Mouse (Mus musculus) intestine, postnatal 0 days (tissue): Measurements from ENCODE around the gene Abcc6. TPM values are rescaled to one million over a fixed set of nuclear protein-coding genes. Genes with fewer than 3 reads are reported as not detected.
A peak's percentile ranks its signal among the peaks of the same experiment; 100 is the strongest.

Experiments
- ATAC-seq: fragments of 200-750 bp; cut with Nextera tagmentation; 2 replicates; pipeline ENCODE4 v1.8.0; 2017; ENCODE audit warnings: mild to moderate bottlenecking, moderate TSS enrichment, moderate library complexity
- H3K27ac ChIP-seq: fragments of 300-500 bp; sonication (generic); 2 replicates; pipeline ENCODE4 v1.5.1; 2014; ENCODE audit warnings: mild to moderate bottlenecking, low read depth, low read length, moderate library complexity
- H3K27me3 ChIP-seq: fragments of 300-500 bp; sonication (generic); replicated peaks from 2 replicates; pipeline ENCODE4 v1.6.1; 2014; ENCODE audit warnings: low read length, mixed read lengths; ENCODE audit not compliant: control insufficient read depth, insufficient read depth
- H3K36me3 ChIP-seq: fragments of 300-500 bp; sonication (generic); 2 replicates; pipeline ENCODE4 v1.6.1; 2014; ENCODE audit warnings: mild to moderate bottlenecking, moderate library complexity; ENCODE audit not compliant: control insufficient read depth, insufficient read depth
- H3K4me1 ChIP-seq: fragments of 300-500 bp; sonication (generic); replicated peaks from 2 replicates; pipeline ENCODE4 v1.6.1; 2014; ENCODE audit warnings: antibody characterized with exemption, low read length, mixed read lengths; ENCODE audit not compliant: control insufficient read depth, insufficient read depth
- H3K4me2 ChIP-seq: fragments of 300-500 bp; sonication (generic); replicated peaks from 2 replicates; pipeline ENCODE4 v1.6.1; 2014; ENCODE audit warnings: low read depth, mild to moderate bottlenecking, moderate library complexity
- H3K4me3 ChIP-seq: fragments of 300-500 bp; sonication (generic); 2 replicates; pipeline ENCODE4 v1.5.1; 2014; ENCODE audit warnings: low read depth, low read length
- H3K9ac ChIP-seq: fragments of 300-500 bp; sonication (generic); 2 replicates; pipeline ENCODE4 v1.6.1; 2014; ENCODE audit warnings: mild to moderate bottlenecking, low read depth, low read length
- H3K9me3 ChIP-seq: fragments of 300-500 bp; sonication (generic); 2 replicates; pipeline ENCODE4 v1.6.1; 2016; ENCODE audit warnings: mixed run types; ENCODE audit not compliant: control insufficient read depth
- CTCF ChIP-seq: sonication (generic); IDR thresholded peaks from 2 replicates; pipeline ENCODE4 v1.5.1; 2016; ENCODE audit warnings: low read depth, mild to moderate bottlenecking, control low read depth, antibody characterized with exemption, moderate library complexity
- WGBS: fragments of 180-500 bp; shearing (Covaris S2); extraction: QIAGEN DNeasy Blood & Tissue Kit; methylation state at CpG from one replicate; pipeline ENCODE4 v1.1.7; 2014; 5-methylcytosine and 5-hydroxymethylcytosine counted together
- polyA plus RNA-seq: library from polyadenylated mRNA; unstranded; fragments of >200 nt; fragmentation: Nextera tagmentation; extraction: Ambion mirVana; gene quantifications from 2 replicates; pipeline ENCODE4 v1.2.1, GENCODE M21; 2015

The Abcc6 gene
- polyA plus RNA-seq, 1 experiment from 2014 or later: 5.3 TPM

GRCm38 (mm10) chr7:45922928-45923761, 107.0 kb downstream of the Abcc6 start:
- no peaks in the 10 kb centered on the region for H3K27me3 ChIP-seq
- H3K9ac ChIP-seq: peak overlapping the region; percentile 49; the same call in 1 of the 2 replicates
- peak overlapping the region; percentile 85 for H3K27ac ChIP-seq
- peak overlapping the region; percentile 65 for H3K4me2 ChIP-seq
- H3K36me3 ChIP-seq: no peaks in the 10 kb centered on the region
- H3K4me1 ChIP-seq: peaks cover 8% of the 10 kb centered on the region; the same call in 1 of the 2 replicates
- no peaks in the 10 kb centered on the region for H3K9me3 ChIP-seq
- no peak for TF ChIP-seq CTCF
- H3K4me3 ChIP-seq: peak overlapping the region; percentile 43
- WGBS: under 1% methylated on average over 37 of the region's 37 CpGs
- ATAC-seq: peak; percentile 93

DNA sequence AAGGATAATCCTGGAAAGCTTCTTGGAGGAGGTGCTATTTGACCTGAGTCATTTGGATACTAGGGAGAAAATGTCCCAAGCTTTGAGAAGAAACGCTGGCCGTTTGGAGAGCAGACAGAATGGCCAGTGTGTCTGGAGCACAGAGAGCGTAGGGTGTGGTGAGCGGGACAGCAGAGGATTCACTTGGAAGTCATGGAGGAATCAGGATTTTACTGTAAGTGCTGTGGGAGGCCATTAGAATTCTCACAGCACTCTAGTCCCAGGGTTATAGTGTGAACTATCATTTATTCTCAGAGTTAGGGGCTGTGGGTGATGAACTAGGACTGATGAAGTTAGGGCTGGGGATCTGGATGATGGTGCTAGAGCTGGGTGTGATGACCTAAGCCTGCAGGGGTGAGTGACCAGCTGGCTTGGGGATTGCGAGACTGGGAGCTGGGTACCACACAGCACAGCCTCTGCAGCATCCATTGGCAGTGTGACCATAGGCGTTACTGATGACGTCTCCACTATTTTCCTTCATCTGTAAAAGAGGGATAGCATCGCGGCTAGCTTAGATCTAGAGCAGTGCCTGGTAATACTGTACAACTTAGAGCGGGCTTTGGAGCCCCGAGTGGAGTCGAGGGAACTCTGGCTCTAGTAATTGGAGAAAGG, 108.0 kb downstream of the Abcc6 start:
- no peaks in the 10 kb centered on the region for H3K9me3 ChIP-seq
- H3K4me1 ChIP-seq: peaks cover 8% of the 10 kb centered on the region; the same call in 1 of the 2 replicates
- no peaks in the 10 kb centered on the region for H3K27me3 ChIP-seq
- no peak overlapping the region; the same call in 1 of the 2 replicates for H3K4me2 ChIP-seq
- peaks cover 5% of the 10 kb centered on the region; the same call in 1 of the 2 replicates for H3K36me3 ChIP-seq
- TF ChIP-seq CTCF: no peak
- ATAC-seq: no peak
- H3K4me3 ChIP-seq: no peak overlapping the region
- peak overlapping the region; percentile 85 for H3K27ac ChIP-seq
- H3K9ac ChIP-seq: no peak overlapping the region
- WGBS: 81% methylated on average over 12 of the region's 12 CpGs

DNA sequence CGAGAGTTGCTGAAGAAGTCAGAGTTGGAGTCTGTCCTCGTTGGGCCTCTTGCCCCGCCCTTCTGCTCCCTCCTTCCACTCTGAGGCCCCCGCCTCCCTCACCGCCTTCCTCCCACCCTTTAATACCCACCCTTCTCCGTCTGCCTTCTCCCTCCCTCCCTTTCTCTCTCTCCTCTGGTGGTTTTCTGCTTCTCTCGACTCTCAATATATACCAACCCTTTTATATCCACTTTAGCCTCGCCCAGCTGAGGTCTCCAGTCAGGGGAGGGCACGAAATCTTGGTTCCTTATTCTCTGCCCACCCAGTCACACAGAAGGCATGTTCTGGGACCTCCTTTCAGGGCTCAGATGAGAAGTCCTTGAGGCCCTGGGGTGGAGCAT, 108.9 kb downstream of the Abcc6 start, which contains the start of gene Emp3:
Gene Emp3 (minus strand): TSS at position 163 of the 380 bp plus-strand sequence.
- no peaks in the 10 kb centered on the region for H3K27me3 ChIP-seq
- no peaks in the 10 kb centered on the region for H3K9me3 ChIP-seq
- peak within 1 kb of the TSS; percentile 57 for H3K4me2 ChIP-seq
- no peak for ATAC-seq
- H3K4me3 ChIP-seq: peak within 1 kb of the TSS; percentile 46
- peaks cover 7% of the 10 kb centered on the region; the same call in 1 of the 2 replicates for H3K36me3 ChIP-seq
- 11% methylated on average over 9 of the region's 9 CpGs for WGBS
- H3K4me1 ChIP-seq: peaks cover 8% of the 10 kb centered on the region; the same call in 1 of the 2 replicates
- peak within 1 kb of the TSS; percentile 51; the same call in 1 of the 2 replicates for H3K9ac ChIP-seq
- H3K27ac ChIP-seq: peak within 1 kb of the TSS; percentile 85
- no peak for TF ChIP-seq CTCF

GRCm38 (mm10) chr7:45920583-45921241, 109.4 kb downstream of the Abcc6 start:
- WGBS: 28% methylated on average over 9 of the region's 9 CpGs
- Histone ChIP-seq H3K9me3 (no peaks in the 10 kb centered on the region), H3K4me3 (peak overlapping the region; percentile 46), H3K4me1 (peaks cover 8% of the 10 kb centered on the region; the same call in 1 of the 2 replicates), H3K9ac (peak overlapping the region; percentile 51; the same call in 1 of the 2 replicates), H3K4me2 (peak overlapping the region; percentile 57), H3K27me3 (no peaks in the 10 kb centered on the region), H3K36me3 (peaks cover 12% of the 10 kb centered on the region; the same call in 1 of the 2 replicates), H3K27ac (peak overlapping the region; percentile 79)
- no peak for TF ChIP-seq CTCF
- no peak for ATAC-seq

- peaks cover 8% of the 10 kb centered on the region; the same call in 1 of the 2 replicates for H3K4me1 ChIP-seq
- no peak for TF ChIP-seq CTCF
- peak overlapping the region; percentile 57 for H3K4me2 ChIP-seq
- H3K27me3 ChIP-seq: no peaks in the 10 kb centered on the region
- no peak overlapping the region for H3K9ac ChIP-seq
- WGBS: 64% methylated on average over 4 of the region's 4 CpGs
- 0 out of 2 replicates have a peak overlapping the region, but pooled peaks have one; percentile 46 for H3K4me3 ChIP-seq
- no peaks in the 10 kb centered on the region for H3K9me3 ChIP-seq
- no peak overlapping the region for H3K27ac ChIP-seq
- peaks cover 12% of the 10 kb centered on the region; the same call in 1 of the 2 replicates for H3K36me3 ChIP-seq
- no peak for ATAC-seq
Observed at GRCm38 (mm10) chr7:45919761-45920160, 110.3 kb downstream of the Abcc6 start.
